Mouse (Mus musculus) MEL (cell line): ENCODE data around the gene Slc17a5.
A peak's percentile ranks its signal among the peaks of the same experiment; 100 is the strongest.

Experiments
- CTCF ChIP-seq, 3 experiments: IDR thresholded peaks in 2 of 3; conservative IDR thresholded peaks in 1 of 3; 2 replicates each; pipeline ENCODE4 v1.5.1; 2011 to 2012; ENCODE audit warnings: low read length in 3 of 3, low read depth in 2 of 3, mild to moderate bottlenecking in 2 of 3, improper control_type of control experiment in 1 of 3, inconsistent platforms in 1 of 3, mixed read lengths in 1 of 3, moderate library complexity in 1 of 3; ENCODE audit not compliant: control insufficient read depth in 1 of 3, insufficient read depth in 1 of 3, poor library complexity in 1 of 3, severe bottlenecking in 1 of 3
- EP300 ChIP-seq, 2 experiments: IDR thresholded peaks; 2 replicates each; pipeline ENCODE4 v1.6.1; 2011; ENCODE audit warnings: improper control_type of control experiment in 2 of 2, low read length in 2 of 2, low read depth in 1 of 2, mild to moderate bottlenecking in 1 of 2
- ZKSCAN1 ChIP-seq: IDR thresholded peaks from 2 replicates; pipeline ENCODE4 v1.6.1; 2012; ENCODE audit warnings: low read depth, mild to moderate bottlenecking, inconsistent platforms, low read length, improper control_type of control experiment, moderate library complexity

- no peak for TF ChIP-seq ZKSCAN1
- TF ChIP-seq CTCF (IDR thresholded peaks at IDR 0.05 in 2 of 3, conservative IDR thresholded peaks at IDR 0.05 in 1 of 3; ENCODE audit: control insufficient read depth in 1 of 3, insufficient read depth in 1 of 3, low read depth in 2 of 3, low read length in 3 of 3, poor library complexity in 1 of 3, severe bottlenecking in 1 of 3): peak; percentile 67 to 88 (median 78)
- no peak for TF ChIP-seq EP300 (IDR thresholded peaks at IDR 0.05; ENCODE audit: low read depth in 1 of 2, low read length in 2 of 2)
Measured at GRCm38 (mm10) chr9:78596834-78597233, 9.0 kb upstream of the Slc17a5 start.
